Mouse (Mus musculus): Measurements from ENCODE around the gene Adprh. TPM values are rescaled to one million over a fixed set of nuclear protein-coding genes. Genes with fewer than 3 reads are reported as not detected.
"Not testable (repeated sequence)": the region's sequence is repeated elsewhere in the genome, so short reads cannot be mapped to it uniquely, and the experiment has no call there.

Gene Adprh
- total RNA-seq, 1 experiment from 2014 or later: 26.4 TPM

DNA sequence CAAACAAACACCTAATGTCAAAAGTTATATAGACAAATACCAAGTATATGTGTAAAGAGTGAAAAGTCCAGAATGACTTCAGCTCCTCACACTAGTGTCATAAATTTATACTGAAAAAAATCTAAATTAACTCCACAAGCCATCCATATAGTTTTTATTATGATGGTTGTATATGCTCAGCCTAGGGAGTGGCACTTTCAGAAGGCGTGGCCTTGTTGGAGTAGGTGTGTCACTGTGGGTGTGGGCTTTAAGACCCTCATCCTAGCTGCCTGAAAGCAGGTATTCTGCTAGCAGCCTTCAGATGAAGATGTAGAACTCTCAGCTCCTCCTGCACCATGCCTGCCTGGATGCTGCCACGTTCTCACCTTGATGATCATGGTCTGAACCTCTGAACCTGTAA is 6.4 kb downstream of the Adprh start:
- not testable (repeated sequence) for ATAC-seq (ENCODE audit: extremely low read depth, insufficient number of reproducible peaks, low FRiP score, poor library complexity, severe bottlenecking)

DNA sequence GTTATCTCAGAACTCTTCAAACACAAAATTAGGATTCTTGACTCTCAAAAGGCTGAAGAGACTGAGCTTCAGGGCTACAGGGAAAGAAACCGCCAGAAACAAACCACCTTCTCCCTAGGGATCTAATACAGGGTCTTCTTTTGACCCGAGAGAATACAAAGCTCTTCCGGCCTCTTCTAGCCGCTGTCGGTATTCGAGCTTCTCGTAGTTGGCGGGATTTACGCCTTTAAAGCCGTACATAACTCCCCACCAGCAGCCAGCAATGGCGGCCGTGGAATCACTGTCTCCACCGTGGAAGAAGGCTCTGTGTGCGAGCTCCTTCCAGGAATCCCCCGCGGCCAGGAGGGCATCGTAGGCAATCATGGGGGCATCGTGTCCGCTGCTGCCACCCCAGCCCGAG is 6.9 kb downstream of the Adprh start:
- no peak for ATAC-seq (ENCODE audit: extremely low read depth, insufficient number of reproducible peaks, low FRiP score, poor library complexity, severe bottlenecking)

DNA sequence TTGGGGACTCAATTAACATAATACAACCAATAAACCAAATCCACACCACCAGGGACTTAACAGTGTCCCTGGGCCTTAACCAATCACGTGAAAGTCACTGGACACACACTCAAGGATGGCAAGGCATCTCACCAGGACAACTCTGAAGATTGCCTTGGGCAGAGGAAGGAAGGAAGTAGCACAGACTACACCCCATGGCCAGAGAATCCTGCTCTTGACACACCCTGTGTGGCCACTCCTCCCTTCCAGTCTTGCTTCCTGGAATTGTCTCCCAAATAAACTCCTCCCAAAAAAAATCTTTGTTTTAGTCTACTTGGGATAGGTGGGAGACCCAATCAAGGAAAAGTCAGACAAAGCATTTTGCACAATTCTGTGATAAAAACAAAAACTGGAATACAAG is 7.5 kb downstream of the Adprh start:
- no peak for ATAC-seq (ENCODE audit: extremely low read depth, insufficient number of reproducible peaks, low FRiP score, poor library complexity, severe bottlenecking)

DNA sequence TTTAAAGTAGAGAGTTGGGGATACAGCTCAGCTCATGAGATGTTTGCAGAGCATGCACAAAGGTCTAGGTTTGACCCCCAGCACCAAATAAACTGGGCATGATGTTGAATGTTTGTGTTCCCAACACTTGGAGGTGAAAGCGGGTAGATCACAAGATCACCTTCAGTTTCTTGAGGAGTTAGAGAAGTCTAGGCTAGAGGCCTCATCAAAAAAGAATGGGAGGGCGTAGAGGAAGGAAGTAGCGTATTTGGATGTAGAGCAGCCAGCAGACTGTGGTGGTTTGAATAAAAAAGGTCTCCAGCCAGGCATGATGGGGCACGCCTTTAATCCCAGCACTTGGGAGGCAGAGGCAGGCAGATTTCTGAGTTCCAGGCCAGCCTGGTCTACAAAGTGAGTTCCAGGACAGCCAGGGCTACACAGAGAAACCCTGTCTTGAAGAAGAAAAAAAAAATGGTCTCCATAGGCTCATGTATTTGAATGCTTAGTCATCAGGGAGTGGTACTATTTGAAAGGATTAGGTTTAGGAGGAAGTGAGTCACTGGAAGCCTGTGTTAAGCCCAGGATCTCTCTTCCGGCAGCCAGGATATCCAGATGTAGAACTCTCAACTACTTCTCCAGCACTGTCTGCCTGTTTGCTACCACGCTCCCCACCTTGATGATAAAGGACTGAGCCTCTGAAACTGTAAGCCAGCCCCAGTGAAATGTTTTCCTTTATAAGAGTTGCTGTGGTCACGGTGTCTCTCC is 8.6 kb downstream of the Adprh start:
- no peak for ATAC-seq (ENCODE audit: extremely low read depth, insufficient number of reproducible peaks, low FRiP score, poor library complexity, severe bottlenecking)

DNA sequence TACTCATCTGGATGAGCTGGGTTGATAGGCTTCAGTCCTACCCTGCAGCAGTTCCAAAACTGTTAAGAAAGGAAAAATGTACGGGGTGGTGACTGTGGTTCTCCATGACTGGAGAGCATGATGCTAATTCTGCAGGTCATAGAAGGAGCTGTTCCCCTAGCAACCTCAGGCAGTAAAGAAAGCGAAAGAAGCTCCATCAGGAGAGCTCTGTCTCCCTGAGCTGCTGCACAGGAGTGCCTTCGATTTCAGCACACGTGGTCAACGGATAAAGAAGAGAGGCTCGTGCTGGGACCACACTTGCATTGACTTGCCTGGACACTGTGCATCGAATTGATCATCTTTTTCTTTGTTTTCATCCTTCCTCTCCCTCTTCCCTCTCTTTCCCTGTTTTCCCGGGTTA is 10.3 kb downstream of the Adprh start:
- ATAC-seq (ENCODE audit: extremely low read depth, insufficient number of reproducible peaks, low FRiP score, poor library complexity, severe bottlenecking): no peak

DNA sequence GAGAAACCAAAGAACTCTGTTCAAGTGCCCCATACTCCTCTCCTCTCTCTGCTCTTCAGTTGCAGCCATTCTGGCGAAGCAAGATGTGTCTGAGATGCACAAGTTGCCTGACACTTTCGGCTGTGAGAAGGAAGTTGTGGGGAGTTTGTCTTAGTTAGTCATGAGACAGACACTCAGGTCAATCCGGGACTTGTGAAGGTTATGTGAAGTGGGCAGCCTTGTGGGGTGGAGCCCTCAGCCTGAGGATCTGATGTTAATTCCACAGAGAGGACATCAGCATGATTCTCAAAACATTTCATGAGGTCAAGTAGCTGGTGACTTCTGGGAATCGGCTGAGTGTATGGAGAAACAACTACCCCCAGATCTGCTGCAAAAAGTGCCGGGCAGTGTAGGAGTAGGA is 10.9 kb downstream of the Adprh start:
- ATAC-seq (ENCODE audit: extremely low read depth, insufficient number of reproducible peaks, low FRiP score, poor library complexity, severe bottlenecking): no peak

DNA sequence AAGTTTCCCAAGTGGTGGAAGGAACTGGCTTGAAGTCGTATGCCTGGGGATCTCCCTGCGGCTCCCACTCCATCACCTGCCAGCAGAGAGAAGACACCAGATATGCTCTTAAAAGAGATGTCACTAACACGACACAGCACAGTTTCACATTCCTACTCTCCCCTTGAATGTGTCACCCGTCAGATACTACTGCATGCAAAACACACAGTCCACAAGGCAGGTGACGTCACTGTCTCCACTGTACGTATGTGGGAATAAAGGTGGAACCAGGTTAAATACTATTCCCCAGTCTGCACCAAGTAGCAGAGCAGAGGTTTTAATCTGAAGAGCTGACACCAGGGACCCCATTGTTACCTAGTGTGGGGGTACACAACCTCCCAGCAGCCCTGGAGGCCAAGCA is 12.1 kb downstream of the Adprh start:
- no peak for ATAC-seq (ENCODE audit: extremely low read depth, insufficient number of reproducible peaks, low FRiP score, poor library complexity, severe bottlenecking)

DNA sequence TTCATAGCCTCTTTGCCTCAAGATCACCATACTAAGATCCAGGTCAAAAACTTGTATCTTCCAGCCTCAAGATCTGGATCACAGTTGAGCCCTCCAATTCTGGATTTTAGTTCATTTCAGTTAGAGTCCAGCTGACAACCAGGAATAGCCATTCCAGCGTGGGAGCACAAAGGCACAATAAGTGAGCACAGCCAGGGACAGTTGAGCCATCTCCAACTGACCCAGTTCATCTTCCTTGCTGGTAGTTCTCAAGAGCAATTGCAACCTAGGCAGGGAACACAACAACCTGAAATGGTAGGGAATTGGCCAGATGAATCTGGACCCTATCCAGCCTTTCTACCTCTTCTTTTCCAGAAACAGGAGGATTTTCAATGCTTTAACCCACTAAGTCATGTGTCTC is 13.3 kb downstream of the Adprh start:
- ATAC-seq (ENCODE audit: extremely low read depth, insufficient number of reproducible peaks, low FRiP score, poor library complexity, severe bottlenecking): no peak

DNA sequence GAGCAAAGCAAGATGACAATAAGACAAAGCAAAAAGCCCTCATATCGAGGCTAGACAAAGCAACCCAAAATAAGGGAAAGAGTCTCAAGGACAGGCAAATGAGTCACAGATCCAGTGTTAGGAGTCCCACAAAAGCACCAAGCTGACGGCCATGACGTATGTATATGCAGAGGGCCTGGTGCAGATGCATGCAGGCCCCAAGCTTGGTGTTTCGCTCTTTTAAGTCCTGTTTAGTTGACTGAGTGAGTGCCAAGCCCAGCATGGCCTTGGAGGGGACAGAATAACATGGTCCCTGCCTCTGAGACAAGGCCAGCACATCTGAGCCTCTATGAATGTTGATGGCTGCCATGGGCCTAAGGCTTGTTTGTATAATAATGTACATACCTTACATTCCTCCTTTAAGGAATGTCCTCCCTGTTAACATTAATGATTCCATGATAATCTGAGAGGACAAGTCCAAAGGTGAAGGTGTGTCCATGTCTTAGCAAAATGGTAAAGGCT is 18.2 kb downstream of the Adprh start:
- no peak for ATAC-seq (ENCODE audit: extremely low read depth, insufficient number of reproducible peaks, low FRiP score, poor library complexity, severe bottlenecking)

DNA sequence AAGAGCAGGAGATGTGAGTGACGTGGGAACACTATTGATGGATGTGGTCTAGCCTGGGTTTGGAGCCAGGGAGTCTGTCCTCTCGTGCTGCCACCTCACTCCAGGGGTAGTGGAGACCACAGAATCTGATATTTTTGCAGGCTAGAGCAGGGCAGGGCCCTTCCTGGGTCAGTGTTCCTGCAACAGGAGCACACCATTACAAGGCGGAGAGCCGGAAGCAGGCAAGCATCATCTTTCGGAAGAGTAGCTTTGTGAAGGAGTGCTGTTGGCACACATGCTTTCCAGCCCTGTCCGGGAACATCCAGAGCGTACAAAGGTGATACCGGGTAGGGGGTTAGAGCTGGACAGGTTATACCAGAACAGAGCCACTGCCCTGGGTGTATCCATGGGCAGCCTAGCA is 19.0 kb downstream of the Adprh start:
- ATAC-seq (ENCODE audit: extremely low read depth, insufficient number of reproducible peaks, low FRiP score, poor library complexity, severe bottlenecking): no peak

DNA sequence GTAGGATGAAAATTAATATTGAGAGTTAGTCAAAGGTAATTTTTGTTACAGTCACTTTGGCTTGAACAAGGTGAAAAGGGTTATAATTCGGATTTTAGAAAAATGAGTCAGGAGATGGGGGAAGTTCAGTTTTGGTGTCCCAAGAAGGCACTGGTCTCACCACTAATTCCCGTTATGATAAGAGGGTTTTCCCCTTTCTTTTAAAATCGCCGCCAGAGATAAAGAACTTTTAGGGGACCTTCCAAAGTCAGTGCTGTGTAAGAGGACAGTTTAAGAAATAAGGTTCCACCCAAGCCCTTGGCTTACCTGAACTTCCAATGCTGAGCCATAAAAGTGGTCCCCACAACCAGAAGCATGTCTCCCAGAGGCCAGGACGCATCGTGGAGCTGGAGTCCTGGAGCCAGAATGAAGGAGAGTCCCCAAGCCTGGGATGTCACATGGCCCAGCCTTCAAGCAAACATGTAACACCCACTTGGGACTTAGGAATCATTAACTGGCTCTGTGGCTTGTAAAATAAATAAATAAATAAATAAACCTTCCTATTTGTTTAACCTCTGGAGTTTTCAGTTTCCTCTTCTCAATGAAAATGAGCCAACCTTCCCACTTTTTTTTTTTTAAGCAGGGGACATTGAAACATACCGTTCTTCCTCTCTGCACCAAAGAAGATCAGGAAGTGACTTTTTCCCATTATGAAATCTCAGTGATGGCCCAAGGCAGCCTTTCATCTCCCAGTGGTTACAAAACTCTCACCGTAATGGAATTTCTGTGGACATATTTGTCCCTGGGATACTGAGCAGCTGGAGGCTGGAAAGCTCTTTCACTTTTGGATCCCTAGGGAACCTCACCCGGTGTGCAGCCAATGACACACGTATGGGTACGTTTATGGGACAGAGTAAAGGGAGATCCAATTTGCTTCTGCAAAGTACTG is 19.7 kb downstream of the Adprh start, which contains the start of gene Pla1a:
TSS of gene Pla1a (minus strand) at position 648 of the 928 bp plus-strand sequence.
- ATAC-seq (ENCODE audit: extremely low read depth, insufficient number of reproducible peaks, low FRiP score, poor library complexity, severe bottlenecking): no peak

DNA sequence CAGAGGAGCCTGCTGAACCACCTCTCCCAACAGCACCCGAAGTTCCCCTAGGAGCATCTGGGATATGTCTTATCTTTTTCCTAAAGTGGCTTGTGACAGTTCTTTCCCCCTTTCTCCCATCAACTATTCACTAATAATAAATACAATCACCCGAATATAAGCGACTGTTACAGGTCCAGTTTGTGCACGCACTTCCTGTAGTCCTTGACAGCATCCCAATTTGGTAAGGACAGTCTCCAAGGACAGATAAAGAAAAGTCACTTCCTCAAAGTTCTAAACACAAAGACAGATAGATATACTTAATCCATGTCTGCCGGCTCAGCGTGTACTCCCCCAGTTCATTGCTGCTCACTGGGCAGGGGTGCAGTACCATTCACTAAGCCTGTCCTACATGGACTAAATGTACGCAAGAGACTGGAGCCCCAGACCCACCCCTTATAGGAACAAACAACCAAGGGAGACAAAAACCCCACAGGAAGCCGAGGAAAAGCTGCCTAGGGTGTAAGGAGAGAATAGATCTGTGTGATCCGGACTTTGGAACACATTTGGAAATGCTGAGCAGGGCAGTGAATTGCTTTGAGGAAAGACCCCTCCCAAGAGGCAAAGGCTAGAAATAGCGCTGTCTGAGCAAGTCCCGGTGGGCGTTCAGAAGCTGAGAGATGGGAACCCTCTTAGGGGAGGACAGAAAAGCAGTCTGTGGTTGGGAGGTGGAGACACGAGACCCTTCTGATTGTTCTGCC is 20.9 kb downstream of the Adprh start:
- no peak for ATAC-seq (ENCODE audit: extremely low read depth, insufficient number of reproducible peaks, low FRiP score, poor library complexity, severe bottlenecking)

DNA sequence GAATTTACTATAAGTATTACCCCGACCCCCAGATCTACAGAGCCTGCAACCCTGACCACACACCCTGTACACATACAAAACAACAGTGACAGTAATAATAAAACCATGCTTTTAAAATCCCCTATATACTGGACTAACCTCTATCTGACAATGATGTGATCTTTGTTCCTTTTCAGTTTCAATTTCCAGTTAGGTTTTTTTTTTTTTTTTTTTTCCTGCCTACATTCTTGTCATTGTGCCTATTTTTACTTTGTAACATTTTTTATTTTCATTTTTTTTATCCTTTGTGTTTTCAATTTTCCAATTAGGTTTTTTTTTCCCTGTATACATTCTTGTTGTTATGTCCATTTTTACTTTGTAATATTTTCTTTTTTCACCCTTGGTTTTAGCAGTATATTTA is 26.7 kb downstream of the Adprh start:
- ATAC-seq (ENCODE audit: extremely low read depth, insufficient number of reproducible peaks, low FRiP score, poor library complexity, severe bottlenecking): no peak

DNA sequence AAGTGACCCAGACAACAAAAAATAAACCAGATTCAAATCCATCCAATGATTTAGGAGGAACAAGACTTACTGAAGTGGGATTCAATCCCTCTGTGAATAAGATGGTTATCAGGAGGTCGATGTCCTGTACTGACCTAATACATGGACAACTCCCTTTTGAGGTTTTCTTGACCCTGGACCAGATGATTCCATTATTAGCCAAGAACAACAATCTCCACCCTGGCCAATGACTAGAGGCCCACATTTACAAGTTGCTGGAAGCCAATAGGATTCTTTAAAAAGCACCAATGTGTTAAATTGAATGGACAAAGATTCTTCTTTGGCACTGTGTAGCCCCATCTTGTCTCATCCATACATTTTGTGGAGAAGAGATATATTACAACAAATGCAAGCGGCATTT is 27.1 kb downstream of the Adprh start:
- no peak for ATAC-seq (ENCODE audit: extremely low read depth, insufficient number of reproducible peaks, low FRiP score, poor library complexity, severe bottlenecking)

DNA sequence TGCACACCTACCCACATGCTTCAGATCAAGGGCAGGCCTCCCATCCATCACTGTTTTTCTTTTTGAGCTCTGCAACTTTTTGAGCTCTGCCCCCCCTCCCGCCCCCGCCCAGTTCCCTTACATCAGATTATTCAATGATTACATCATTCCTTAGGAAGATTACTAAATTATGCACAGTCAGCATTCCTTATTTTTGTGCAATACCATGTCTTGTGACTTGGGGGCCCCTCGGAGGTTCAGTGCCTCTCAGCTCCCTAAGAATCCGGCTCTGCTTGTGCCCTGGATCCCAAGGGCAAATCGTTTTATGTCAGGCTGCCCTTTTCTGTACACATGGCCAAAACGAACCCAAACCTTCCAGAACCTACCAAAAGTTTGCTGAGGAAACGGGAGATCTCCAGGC is 37.5 kb downstream of the Adprh start:
- ATAC-seq (ENCODE audit: extremely low read depth, insufficient number of reproducible peaks, low FRiP score, poor library complexity, severe bottlenecking): no peak

DNA sequence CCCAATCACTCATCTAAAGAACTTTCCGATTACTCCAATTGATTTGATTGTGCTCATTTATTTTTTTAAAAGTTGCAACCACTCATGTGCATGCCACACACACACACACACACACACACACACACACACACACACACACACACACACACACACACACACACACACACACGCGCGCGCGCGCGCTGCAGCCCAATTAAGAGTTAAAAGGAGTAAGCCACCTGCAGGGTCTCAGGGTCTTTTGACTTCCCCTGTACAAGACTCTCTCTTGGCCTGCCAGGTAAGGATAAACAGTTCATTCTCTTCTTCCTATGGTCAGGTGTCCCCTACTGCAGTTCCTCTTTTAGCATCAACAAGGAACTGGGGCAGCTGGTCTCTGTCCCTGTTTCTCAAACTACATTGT is 44.1 kb downstream of the Adprh start:
- no peak for ATAC-seq (ENCODE audit: extremely low read depth, insufficient number of reproducible peaks, low FRiP score, poor library complexity, severe bottlenecking)

DNA sequence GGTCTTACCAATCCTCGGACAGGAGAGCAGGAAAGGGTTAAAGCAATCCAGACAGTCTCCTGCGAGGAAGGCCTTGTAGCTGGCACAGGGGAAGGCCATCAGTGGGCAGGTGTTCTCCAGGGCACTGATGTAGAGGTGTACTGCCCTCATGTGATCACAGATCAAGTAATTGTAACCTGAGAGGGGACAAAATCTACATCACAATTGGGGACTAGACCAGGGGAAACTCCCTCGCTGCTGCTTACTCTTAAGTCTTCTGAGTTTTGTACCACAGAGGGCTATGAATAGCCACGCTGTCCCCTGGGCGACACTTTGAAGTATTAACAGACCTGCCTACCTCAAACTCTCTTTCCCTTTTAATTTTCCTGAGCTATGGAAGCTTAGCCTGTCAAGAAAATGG is 44.9 kb downstream of the Adprh start:
- no peak for ATAC-seq (ENCODE audit: extremely low read depth, insufficient number of reproducible peaks, low FRiP score, poor library complexity, severe bottlenecking)

DNA sequence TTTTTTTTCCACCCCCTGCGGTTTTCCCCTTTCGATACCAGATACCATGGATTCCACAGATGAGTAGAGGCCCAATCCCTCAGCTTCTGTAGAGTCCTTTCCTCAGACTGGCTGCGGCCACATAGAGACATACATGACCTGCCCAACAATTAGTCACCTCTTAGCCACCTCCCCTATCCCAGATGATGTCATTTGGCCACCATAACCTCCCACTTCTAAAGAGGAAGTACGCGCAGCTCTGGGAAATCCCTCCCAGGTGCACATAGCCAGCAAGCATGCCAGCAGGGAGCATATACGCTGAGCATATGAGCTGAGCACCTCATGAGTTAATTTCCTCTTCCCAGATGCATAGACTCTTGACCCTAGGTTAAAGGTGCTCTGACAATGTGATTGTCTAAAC is 45.8 kb downstream of the Adprh start:
- peak; percentile 35; the same call in 1 of the 2 replicates for ATAC-seq (ENCODE audit: extremely low read depth, insufficient number of reproducible peaks, low FRiP score, poor library complexity, severe bottlenecking)

DNA sequence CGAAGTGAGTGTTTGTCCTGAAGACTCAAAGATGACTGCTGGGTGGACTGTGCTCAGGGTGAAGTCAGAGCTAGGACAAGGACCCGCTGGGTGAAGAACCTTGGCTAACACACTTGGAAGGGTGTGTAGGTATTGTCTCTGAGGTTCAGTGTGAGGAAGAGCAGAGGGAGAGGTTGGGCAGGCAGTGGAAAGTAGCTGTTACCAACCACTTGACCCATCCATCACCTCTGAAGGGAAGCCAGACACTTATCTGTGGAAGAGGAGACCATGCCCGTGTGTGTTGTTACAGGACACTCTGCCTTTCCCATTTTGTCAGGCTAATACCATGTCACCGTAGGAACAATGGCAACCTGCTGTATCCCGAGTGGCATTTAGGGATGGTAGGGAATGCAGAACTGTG is 46.2 kb downstream of the Adprh start:
- no peak for ATAC-seq (ENCODE audit: extremely low read depth, insufficient number of reproducible peaks, low FRiP score, poor library complexity, severe bottlenecking)
